Mouse (Mus musculus) left cerebral cortex, postnatal 14 days (tissue): ENCODE measurements around the gene Nfia. TPM values are rescaled to one million over a fixed set of nuclear protein-coding genes. Genes with fewer than 3 reads are reported as not detected.

Experiments
- DNase-seq, 2 experiments: peaks; one replicate each; pipeline ENCODE4 v3.0.0; 2021 to 2022; ENCODE audit warnings: low spot score in 2 of 2, mixed read lengths in 1 of 2
- intact Hi-C: fragments of 180-260 bp; cut with DNase I; formaldehyde crosslinking; loops from one replicate; pipeline ENCODE4 v1.15.1; 2025
- total RNA-seq, 2 experiments: library from RNA; stranded (reverse); gene quantifications; 2 replicates each; pipeline ENCODE4 v1.2.3; 2021

The Nfia gene
- total RNA-seq, 2 experiments from 2014 or later: 67.1 to 75.4 TPM

DNA sequence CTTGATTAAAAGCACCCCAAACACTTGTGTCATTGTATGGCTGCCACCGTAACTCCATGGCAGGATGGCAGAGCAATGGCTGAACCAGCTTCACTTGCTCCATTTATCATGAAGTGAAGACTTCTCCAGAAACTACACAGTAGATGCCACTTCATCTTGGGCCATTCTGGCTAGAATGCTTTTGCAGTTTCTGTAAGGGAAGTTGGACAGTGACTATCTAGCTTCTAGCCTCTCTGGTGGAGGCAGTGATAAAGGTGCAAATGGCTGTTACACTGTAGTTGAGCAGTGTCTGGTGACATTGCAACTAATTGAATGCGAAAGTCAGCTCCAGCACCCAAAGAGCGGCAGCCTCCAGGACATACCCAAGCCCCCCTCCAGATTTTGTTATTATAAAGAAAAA lies 78.5 kb downstream of the Nfia start:
- DNase-seq: no peak
- intact Hi-C loops: no loop called here

GRCm38 (mm10) chr4:97851698-97852097 lies 79.2 kb downstream of the Nfia start:
- intact Hi-C loops: no loop called here
- no peak for DNase-seq

DNA sequence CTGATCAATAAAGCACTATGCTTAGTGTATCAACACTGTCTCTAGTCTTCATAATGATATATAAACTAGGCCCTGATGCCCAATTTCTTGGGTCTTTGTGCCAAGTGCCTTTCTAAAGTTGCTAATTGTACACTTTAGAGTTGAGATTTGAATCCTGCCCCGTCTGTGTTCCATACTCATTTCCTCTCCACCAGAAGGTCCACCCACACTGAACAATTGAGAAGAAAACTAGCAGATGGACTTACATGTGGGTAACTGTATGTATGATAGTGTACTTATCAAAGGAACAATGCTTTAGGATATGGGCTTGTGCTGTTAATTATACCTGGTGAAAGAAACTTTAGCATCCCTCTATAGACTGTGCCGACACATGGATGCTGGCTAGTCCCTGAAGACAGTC lies 80.1 kb downstream of the Nfia start:
- intact Hi-C loops: no loop called here
- no peak for DNase-seq

- no peak for DNase-seq
- intact Hi-C loops: no loop called here
Observed at GRCm38 (mm10) chr4:97854779-97855178, 82.2 kb downstream of the Nfia start.

- DNase-seq: no peak
- intact Hi-C loops: no loop called here
Observed at GRCm38 (mm10) chr4:97855712-97856420, 83.3 kb downstream of the Nfia start.

- no peak for DNase-seq
- intact Hi-C loops: no loop called here
Observed at GRCm38 (mm10) chr4:97857549-97857948, 85.0 kb downstream of the Nfia start.

- intact Hi-C loops: no loop called here
- DNase-seq: no peak
Observed at GRCm38 (mm10) chr4:97859431-97859830, 86.9 kb downstream of the Nfia start.

DNA sequence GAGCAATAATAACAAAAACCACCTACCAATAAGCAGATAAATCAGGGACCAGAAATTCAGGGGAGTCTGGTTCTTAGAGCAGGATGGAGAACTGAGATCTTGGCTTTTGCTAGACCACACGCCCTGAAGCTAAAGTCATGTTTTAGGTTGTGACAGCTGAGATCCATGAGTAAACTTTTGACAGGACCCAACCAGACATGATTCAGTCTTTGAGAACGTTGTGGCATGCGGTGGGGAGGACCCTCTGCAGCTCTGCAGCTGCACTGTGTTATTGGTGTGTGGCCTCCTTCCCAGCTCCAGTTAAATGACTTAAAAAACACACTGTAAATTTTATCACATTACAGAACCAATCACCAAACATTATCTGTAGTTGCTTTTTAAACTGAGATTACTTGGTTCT lies 87.8 kb downstream of the Nfia start:
- DNase-seq: no peak
- intact Hi-C loops: no loop called here

- intact Hi-C loops: no loop called here
- DNase-seq: no peak
Observed at GRCm38 (mm10) chr4:97860791-97861344, 88.3 kb downstream of the Nfia start.

GRCm38 (mm10) chr4:97862379-97862778 lies 89.8 kb downstream of the Nfia start:
- DNase-seq: no peak
- intact Hi-C loops: no loop called here

GRCm38 (mm10) chr4:97864276-97864675 lies 91.7 kb downstream of the Nfia start:
- intact Hi-C loops: no loop called here
- DNase-seq: no peak

DNA sequence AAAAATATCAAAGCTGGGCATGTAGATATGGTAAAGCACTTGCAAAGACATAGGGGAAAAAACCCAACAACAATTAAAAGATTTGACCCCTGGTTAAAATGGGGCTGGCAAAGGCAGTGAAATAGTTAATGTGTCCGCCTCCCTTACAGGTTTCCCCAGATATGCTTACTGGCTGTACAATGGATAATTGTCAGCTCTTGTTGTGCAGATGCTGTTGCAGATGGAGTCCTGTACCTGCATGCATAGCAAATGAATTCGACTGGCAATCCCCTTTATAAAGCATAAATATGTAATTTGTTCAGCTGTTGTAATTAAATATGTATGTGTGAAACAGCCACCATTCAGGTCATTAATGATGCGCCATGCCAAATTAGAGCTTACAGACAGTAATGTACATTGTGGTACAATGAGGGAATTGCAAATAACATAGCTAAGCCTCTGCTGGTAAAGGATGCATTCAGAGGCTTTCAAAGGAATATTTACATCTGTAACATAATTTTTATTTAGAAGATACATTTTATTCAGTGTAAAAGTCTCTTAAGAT lies 92.9 kb downstream of the Nfia start:
- DNase-seq: no peak
- intact Hi-C loops: no loop called here

- intact Hi-C loops: no loop called here
- DNase-seq: no peak
Observed at GRCm38 (mm10) chr4:97866463-97866862, 93.9 kb downstream of the Nfia start.

GRCm38 (mm10) chr4:97868307-97868937 lies 95.9 kb downstream of the Nfia start:
- intact Hi-C loops: no loop called here
- DNase-seq: peak in 1 of 2 experiments; percentile 23

GRCm38 (mm10) chr4:97868938-97869440 lies 96.5 kb downstream of the Nfia start:
- DNase-seq: peak; percentile 98
- intact Hi-C loops: no loop called here

DNA sequence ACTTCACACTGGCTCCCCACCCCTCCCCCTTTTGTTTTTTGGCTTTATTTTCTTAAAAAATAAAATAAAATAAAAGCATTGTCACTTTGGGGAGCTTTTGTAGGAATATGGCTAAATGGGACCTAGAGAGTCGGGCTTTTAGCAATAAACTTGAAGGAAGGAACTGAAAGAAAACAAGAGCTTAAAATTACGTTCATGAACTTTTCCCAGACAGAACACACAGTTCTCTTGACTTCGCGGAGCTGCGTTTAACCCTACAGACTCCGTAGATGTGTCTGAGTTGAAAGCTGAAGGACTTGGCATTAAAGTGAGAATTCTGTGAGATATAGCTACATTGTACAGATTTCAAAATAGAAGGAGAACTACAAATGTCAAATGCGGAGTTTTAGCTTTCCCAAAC lies 96.9 kb downstream of the Nfia start:
- no peak for DNase-seq
- intact Hi-C loops: no loop called here

DNA sequence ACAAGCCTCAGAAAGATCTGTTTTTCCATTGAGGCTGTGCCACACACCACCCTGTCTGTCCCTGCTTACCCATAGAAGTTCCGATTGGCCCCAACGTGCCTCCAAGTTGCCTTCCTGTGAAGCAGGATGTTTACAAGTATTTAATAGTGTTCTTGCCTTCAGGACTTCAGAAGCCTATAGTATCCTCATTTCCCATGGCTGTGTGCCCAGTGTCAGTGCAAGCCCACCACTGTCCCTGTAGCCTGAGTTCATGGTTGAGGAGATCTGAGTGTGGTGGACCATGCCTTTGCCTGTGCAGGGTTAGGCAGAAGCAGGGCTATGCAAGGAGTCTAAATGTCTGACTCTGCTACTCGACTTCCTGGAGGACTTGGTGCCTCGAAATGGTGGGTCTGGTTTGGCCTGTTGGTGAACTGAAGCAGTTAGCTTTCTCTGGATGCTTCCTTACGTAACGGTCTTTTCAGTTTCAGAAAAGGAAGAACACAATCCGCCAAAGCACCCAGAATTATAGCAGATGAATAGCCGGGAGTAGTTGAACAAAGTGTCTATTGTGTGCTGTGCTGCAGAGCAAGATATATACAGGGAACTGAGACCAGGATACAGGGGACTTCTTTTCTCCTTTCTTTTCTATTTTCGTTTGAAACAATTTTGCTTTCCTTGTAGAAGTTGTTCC lies 99.4 kb downstream of the Nfia start:
- no peak for DNase-seq
- intact Hi-C loops: loop anchor here (10.0 kb wide), 1 partner anchor 233 kb away; no protein-coding TSS in a partner anchor

- peak in 1 of 2 experiments; percentile 27 for DNase-seq
- intact Hi-C loops: loop anchor here (5.0 to 10.0 kb wide), 2 partner anchors 37 to 230 kb away; no protein-coding TSS in a partner anchor
Observed at GRCm38 (mm10) chr4:97874916-97875315, 102.4 kb downstream of the Nfia start.

DNA sequence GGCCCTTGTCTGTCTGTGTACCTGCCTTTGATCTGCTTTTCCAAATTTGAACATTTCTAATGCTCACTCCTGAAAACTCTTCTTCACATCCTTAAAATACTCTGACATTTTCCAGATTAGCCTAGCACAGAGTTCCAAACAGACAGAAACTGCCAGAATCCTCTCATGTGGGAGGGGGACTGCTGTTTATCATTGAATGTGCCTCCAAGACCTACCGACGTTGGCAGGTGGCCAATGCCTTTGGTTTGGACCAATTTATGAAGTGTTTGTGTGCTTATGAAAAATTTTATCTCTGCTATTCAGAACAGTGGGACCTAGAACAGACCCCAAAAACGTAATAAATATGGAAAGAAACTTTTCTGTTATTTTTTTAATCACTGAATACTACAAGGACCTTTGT lies 103.4 kb downstream of the Nfia start:
- intact Hi-C loops: loop anchor here (5.0 to 10.0 kb wide), 2 partner anchors 36 to 229 kb away; no protein-coding TSS in a partner anchor
- DNase-seq: no peak

DNA sequence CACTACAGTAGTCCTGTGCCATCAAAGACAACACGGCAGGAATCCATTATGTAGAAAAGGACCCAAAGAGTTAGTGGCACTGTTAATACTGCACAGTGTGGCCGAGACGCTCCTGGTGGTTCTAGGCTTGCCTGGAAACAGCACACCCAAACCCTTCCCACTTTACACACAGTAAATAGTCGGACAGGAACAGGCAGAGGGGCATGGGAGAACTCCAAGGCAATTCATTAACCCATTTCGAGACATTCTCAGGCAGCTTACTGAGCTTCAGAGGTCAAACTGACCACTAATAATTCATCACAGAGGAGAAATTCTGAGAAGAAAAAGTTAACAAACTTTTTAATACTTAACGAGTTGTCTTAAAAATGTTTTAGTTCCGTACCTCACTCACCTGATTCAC lies 107.2 kb downstream of the Nfia start:
- intact Hi-C loops: loop anchor here (5.0 to 10.0 kb wide), 3 partner anchors 33 to 707 kb away; no protein-coding TSS in a partner anchor
- DNase-seq: no peak
